Mouse (Mus musculus) thymus, adult 2 months (tissue): Measurements from ENCODE around the gene Etv3.

Experiments
- CTCF ChIP-seq: fragments of 200-500 bp; IDR thresholded peaks from 2 replicates; pipeline ENCODE4 v1.5.1; 2012; ENCODE audit warnings: mild to moderate bottlenecking, control low read depth, low read length, moderate library complexity, borderline replicate concordance; ENCODE audit not compliant: control insufficient read depth, poor library complexity, insufficient read depth; ENCODE audit errors: extremely low read depth
- POLR2A ChIP-seq: fragments of 200-500 bp; IDR thresholded peaks from 2 replicates; pipeline ENCODE4 v1.6.1; 2012; ENCODE audit warnings: mild to moderate bottlenecking, low read length, control low read depth, moderate library complexity; ENCODE audit not compliant: control insufficient read depth, poor library complexity, insufficient read depth; ENCODE audit errors: extremely low read depth

- TF ChIP-seq POLR2A (no peak), CTCF (no peak)
These were observed 57.1 kb downstream of the Etv3 start for GRCm38 (mm10) chr3:87582259-87582658.
